Mouse (Mus musculus): ENCODE results near the gene Ifrd2.
"Not testable (repeated sequence)": the region's sequence is repeated elsewhere in the genome, so short reads cannot be mapped to it uniquely, and the experiment has no call there.

GRCm38 (mm10) chr9:107565556-107565955, 21.9 kb upstream of the Ifrd2 start:
- not testable (repeated sequence) for TF ChIP-seq CHD2 (IDR thresholded peaks at IDR 0.05; ENCODE audit: low read depth, low read length); ZNF384 (IDR thresholded peaks at IDR 0.05; ENCODE audit: low read depth, low read length); HCFC1 (IDR thresholded peaks at IDR 0.05; ENCODE audit: borderline replicate concordance, insufficient read depth, low read length)

Measured in ES-E14 (cell line).